Comparison of ENCODE assay signal across 35 mouse cellular contexts in the genomic region with DNA sequence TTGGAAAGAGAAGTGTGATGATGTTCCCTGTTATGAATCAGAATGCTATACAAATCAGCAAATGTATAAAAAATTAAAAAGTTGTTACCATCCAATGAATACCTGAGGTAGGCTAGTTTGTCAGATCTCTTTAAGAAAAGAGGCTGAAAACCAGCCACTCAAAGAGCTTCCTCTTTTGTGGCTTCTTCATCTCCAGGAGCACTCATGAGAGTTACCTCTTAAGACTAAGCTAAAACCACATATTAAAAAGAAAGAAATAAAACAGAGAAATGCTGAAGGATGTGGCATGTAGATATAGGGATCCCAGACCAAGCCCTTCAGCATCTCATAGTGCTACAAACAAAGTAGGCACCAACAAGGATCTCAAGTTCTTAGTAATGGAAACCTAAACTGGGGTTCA.
"Had no signal": no experiment of that assay in that cellular context is flagged by ENCODE, and none has a peak within 500 bp of the region (broad histone marks: within the 10 kb centered on the region; RNA-seq: fewer than 3 reads in every experiment).

No protein-coding gene starts in this region.

- H3K4me3 ChIP-seq: heart, embryonic 10.5 days; heart, embryonic 12.5 days; heart, embryonic 13.5 days; heart, embryonic 15.5 days; hindbrain, embryonic 10.5 days; hindbrain, embryonic 12.5 days; hindbrain, embryonic 13.5 days; hindbrain, embryonic 15.5 days; intestine, embryonic 15.5 days; kidney, embryonic 15.5 days; layer of hippocampus, adult 2 months had no signal

- H3K4me2 ChIP-seq: heart, embryonic 11.5 days; heart, embryonic 12.5 days; heart, embryonic 13.5 days; heart, embryonic 15.5 days; hindbrain, embryonic 12.5 days; hindbrain, embryonic 13.5 days; hindbrain, embryonic 14.5 days; hindbrain, embryonic 15.5 days; intestine, embryonic 15.5 days; kidney, embryonic 15.5 days had no signal

- H3K36me3 ChIP-seq: heart, embryonic 10.5 days; heart, embryonic 12.5 days; heart, embryonic 13.5 days; heart, embryonic 15.5 days; hindbrain, embryonic 10.5 days; hindbrain, embryonic 12.5 days; hindbrain, embryonic 13.5 days; hindbrain, embryonic 15.5 days; intestine, embryonic 15.5 days; kidney, embryonic 15.5 days had no signal

- H3K27me3 ChIP-seq: heart, embryonic 12.5 days; heart, embryonic 13.5 days; heart, embryonic 15.5 days; hindbrain, embryonic 12.5 days; hindbrain, embryonic 13.5 days; hindbrain, embryonic 15.5 days; intestine, embryonic 15.5 days; kidney, embryonic 15.5 days had no signal

- DNase-seq: heart, postnatal 10 days; heart, postnatal 14 days; heart, postnatal 36 days; heart, postnatal 4 days; kidney, adult 11 months; kidney, adult 18-20 months; kidney, adult 2 months; kidney, adult 8-10 months; kidney, adult 9 months; kidney, postnatal 10 days; kidney, postnatal 14 days; kidney, postnatal 25 days; kidney, postnatal 36 days; kidney, postnatal 4 days; layer of hippocampus, adult 9-11 months; layer of hippocampus, postnatal 36 days had no signal

- ATAC-seq: hindbrain, embryonic 16.5 days; hindbrain, postnatal 0 days; inflammation-experienced regulatory T-cells, adult 6 months; intestine, embryonic 15.5 days; intestine, embryonic 16.5 days; intestine, postnatal 0 days had no signal

- H3K4me1 ChIP-seq: heart, embryonic 10.5 days; heart, embryonic 12.5 days; heart, embryonic 13.5 days; heart, embryonic 15.5 days; hindbrain, embryonic 10.5 days; hindbrain, embryonic 12.5 days; hindbrain, embryonic 13.5 days; hindbrain, embryonic 15.5 days; intestine, embryonic 15.5 days; kidney, embryonic 15.5 days had no signal

- H3K9me3 ChIP-seq: heart, embryonic 10.5 days; heart, embryonic 12.5 days; heart, embryonic 15.5 days; hindbrain, embryonic 10.5 days; hindbrain, embryonic 12.5 days; hindbrain, embryonic 13.5 days; hindbrain, embryonic 15.5 days; intestine, embryonic 15.5 days; kidney, embryonic 15.5 days had no signal

- H3K9ac ChIP-seq: heart, embryonic 12.5 days; heart, embryonic 13.5 days; heart, embryonic 15.5 days; hindbrain, embryonic 12.5 days; hindbrain, embryonic 13.5 days; hindbrain, embryonic 14.5 days; hindbrain, embryonic 15.5 days; intestine, embryonic 15.5 days; kidney, embryonic 15.5 days had no signal

- H3K27ac ChIP-seq: heart, embryonic 10.5 days; heart, embryonic 13.5 days; heart, embryonic 15.5 days; hindbrain, embryonic 10.5 days; hindbrain, embryonic 12.5 days; hindbrain, embryonic 13.5 days; hindbrain, embryonic 14.5 days; hindbrain, embryonic 15.5 days; hindbrain, postnatal 0 days; intestine, embryonic 15.5 days; kidney, embryonic 15.5 days; kidney, postnatal 0 days; layer of hippocampus, adult 2 months had no signal
